Mouse (Mus musculus) CH12.LX (cell line): Measurements from ENCODE around the gene Mgll. TPM values are rescaled to one million over a fixed set of nuclear protein-coding genes. Genes with fewer than 3 reads are reported as not detected.

ENCODE experiments used
- DNase-seq: peaks from one replicate; pipeline ENCODE4 v3.0.0-alpha.2; 2013; ENCODE audit errors: extremely low read depth
- H3K27ac ChIP-seq: 2 replicates; pipeline ENCODE4 v1.5.1; 2012; ENCODE audit warnings: low read depth, mild to moderate bottlenecking, control low read depth, moderate library complexity; ENCODE audit not compliant: insufficient read depth
- H3K27me3 ChIP-seq: replicated peaks from 2 replicates; pipeline ENCODE3; 2012; ENCODE audit warnings: inconsistent platforms
- H3K36me3 ChIP-seq, 2 experiments: replicated peaks in 1 of 2; 2 replicates each; pipeline versions ENCODE3 to v1.6.1; 2012; ENCODE audit warnings: inconsistent platforms in 1 of 2, low read length in 1 of 2, mild to moderate bottlenecking in 1 of 2, mixed read lengths in 1 of 2, moderate library complexity in 1 of 2; ENCODE audit not compliant: control insufficient read depth in 1 of 2, insufficient read depth in 1 of 2
- H3K4me1 ChIP-seq, 2 experiments: 2 replicates each; pipeline ENCODE4 v1.6.1; 2012; ENCODE audit warnings: inconsistent platforms in 1 of 2, moderate library complexity in 1 of 2; ENCODE audit not compliant: insufficient read depth in 2 of 2, control insufficient read depth in 1 of 2
- H3K4me2 ChIP-seq: 2 replicates; pipeline ENCODE4 v1.6.1; 2012; ENCODE audit warnings: low read depth, mild to moderate bottlenecking, control low read depth; ENCODE audit not compliant: poor library complexity, insufficient read depth, severe bottlenecking
- H3K4me3 ChIP-seq, 3 experiments: fragments of 150-350 bp in 1 of 3; sonication (generic) in 1 of 3; replicated peaks in 1 of 3; 2 replicates each; pipeline versions ENCODE3 to v1.5.1; 2011 to 2012; ENCODE audit warnings: low read depth in 2 of 3, low read length in 2 of 3, mild to moderate bottlenecking in 2 of 3, moderate library complexity in 2 of 3, control low read depth in 1 of 3, improper control_type of control experiment in 1 of 3, inconsistent platforms in 1 of 3, mixed read lengths in 1 of 3; ENCODE audit not compliant: poor library complexity in 1 of 3
- H3K79me2 ChIP-seq: replicated peaks from 2 replicates; pipeline ENCODE4 v1.6.1; 2012; ENCODE audit warnings: mild to moderate bottlenecking, moderate library complexity; ENCODE audit not compliant: control insufficient read depth, poor library complexity, insufficient read depth, severe bottlenecking; ENCODE audit errors: extremely low read depth
- H3K9ac ChIP-seq: 2 replicates; pipeline ENCODE4 v1.6.1; 2012; ENCODE audit warnings: low read depth, mild to moderate bottlenecking, control low read depth, moderate library complexity; ENCODE audit not compliant: insufficient read depth
- H3K9me3 ChIP-seq: replicated peaks from 2 replicates; pipeline ENCODE3; 2012; ENCODE audit warnings: low read length, inconsistent platforms, mixed read lengths
- BHLHE40 ChIP-seq: IDR thresholded peaks from 2 replicates; pipeline ENCODE4 v1.6.1; 2011; ENCODE audit warnings: mild to moderate bottlenecking, low read depth, low read length, improper control_type of control experiment
- CHD1 ChIP-seq: IDR thresholded peaks from 2 replicates; pipeline ENCODE4 v1.6.1; 2012; ENCODE audit warnings: low read depth, low read length, improper control_type of control experiment, inconsistent platforms
- CHD2 ChIP-seq: IDR thresholded peaks from 2 replicates; pipeline ENCODE4 v1.6.1; 2011; ENCODE audit warnings: low read length, improper control_type of control experiment
- CTCF ChIP-seq, 2 experiments: IDR thresholded peaks in 1 of 2; conservative IDR thresholded peaks in 1 of 2; 2 replicates each; pipeline ENCODE4 v1.5.1; 2011 to 2012; ENCODE audit warnings: low read depth in 2 of 2, low read length in 2 of 2, improper control_type of control experiment in 1 of 2, inconsistent platforms in 1 of 2, mild to moderate bottlenecking in 1 of 2, moderate library complexity in 1 of 2
- E2F4 ChIP-seq: IDR thresholded peaks from 2 replicates; pipeline ENCODE4 v1.6.1; 2011; ENCODE audit warnings: low read depth, low read length, improper control_type of control experiment; ENCODE audit not compliant: insufficient replicate concordance
- EP300 ChIP-seq: IDR thresholded peaks from 2 replicates; pipeline ENCODE4 v1.6.1; 2011; ENCODE audit warnings: low read length, improper control_type of control experiment
- ETS1 ChIP-seq: conservative IDR thresholded peaks from 2 replicates; pipeline ENCODE4 v1.6.1; 2012; ENCODE audit warnings: low read depth, mild to moderate bottlenecking, inconsistent platforms, low read length, improper control_type of control experiment, moderate library complexity
- GABPA ChIP-seq: IDR thresholded peaks from 2 replicates; pipeline ENCODE4 v1.6.1; 2012; ENCODE audit warnings: low read depth, low read length, improper control_type of control experiment, inconsistent platforms; ENCODE audit not compliant: insufficient replicate concordance
- HCFC1 ChIP-seq: IDR thresholded peaks from 2 replicates; pipeline ENCODE4 v1.6.1; 2012; ENCODE audit warnings: low read depth, mild to moderate bottlenecking, inconsistent platforms, low read length, improper control_type of control experiment
- IRF4 ChIP-seq: IDR thresholded peaks from 2 replicates; pipeline ENCODE4 v1.6.1; 2014; ENCODE audit warnings: low read depth, mild to moderate bottlenecking, inconsistent platforms, low read length, improper control_type of control experiment
- JUN ChIP-seq: IDR thresholded peaks from 2 replicates; pipeline ENCODE4 v1.6.1; 2011; ENCODE audit warnings: low read depth, mild to moderate bottlenecking, low read length, improper control_type of control experiment, moderate library complexity; ENCODE audit not compliant: insufficient read depth
- JUND ChIP-seq: conservative IDR thresholded peaks from 2 replicates; pipeline ENCODE4 v1.6.1; 2011; ENCODE audit warnings: low read depth, low read length, improper control_type of control experiment
- KAT2A ChIP-seq: IDR thresholded peaks from 2 replicates; pipeline ENCODE4 v1.6.1; 2012; ENCODE audit warnings: low read length, improper control_type of control experiment, inconsistent platforms; ENCODE audit not compliant: insufficient replicate concordance
- MAFK ChIP-seq: IDR thresholded peaks from 2 replicates; pipeline ENCODE4 v1.6.1; 2011; ENCODE audit warnings: low read length, improper control_type of control experiment; ENCODE audit not compliant: insufficient replicate concordance
- MAZ ChIP-seq: IDR thresholded peaks from 2 replicates; pipeline ENCODE4 v1.6.1; 2012; ENCODE audit warnings: low read depth, mild to moderate bottlenecking, inconsistent platforms, low read length, improper control_type of control experiment, moderate library complexity
- MEF2A ChIP-seq: IDR thresholded peaks from 2 replicates; pipeline ENCODE4 v1.6.1; 2014; ENCODE audit warnings: low read depth, mild to moderate bottlenecking, inconsistent platforms, low read length, improper control_type of control experiment, borderline replicate concordance
- MXI1 ChIP-seq: IDR thresholded peaks from 2 replicates; pipeline ENCODE4 v1.6.1; 2011; ENCODE audit warnings: mild to moderate bottlenecking, low read depth, low read length, improper control_type of control experiment
- MYC ChIP-seq: IDR thresholded peaks from 2 replicates; pipeline ENCODE4 v1.6.1; 2011; ENCODE audit warnings: low read depth, mild to moderate bottlenecking, improper control_type of control experiment, low read length
- NRF1 ChIP-seq: IDR thresholded peaks from 2 replicates; pipeline ENCODE4 v1.6.1; 2014; ENCODE audit warnings: low read depth, mild to moderate bottlenecking, inconsistent platforms, low read length, improper control_type of control experiment, moderate library complexity
- PAX5 ChIP-seq: IDR thresholded peaks from 2 replicates; pipeline ENCODE4 v1.6.1; 2012; ENCODE audit warnings: low read length, inconsistent platforms, mixed read lengths
- POLR2A ChIP-seq: IDR thresholded peaks from 2 replicates; pipeline ENCODE4 v1.6.1; 2011; ENCODE audit warnings: low read depth, mild to moderate bottlenecking, improper control_type of control experiment, low read length
- POLR2AphosphoS2 ChIP-seq: IDR thresholded peaks from 2 replicates; pipeline ENCODE4 v1.6.1; 2011; ENCODE audit warnings: low read depth, low read length, improper control_type of control experiment
- RAD21 ChIP-seq: IDR thresholded peaks from 2 replicates; pipeline ENCODE4 v1.6.1; 2011; ENCODE audit warnings: low read depth, mild to moderate bottlenecking, low read length, improper control_type of control experiment, moderate library complexity
- RCOR1 ChIP-seq: conservative IDR thresholded peaks from 2 replicates; pipeline ENCODE4 v1.6.1; 2012; ENCODE audit warnings: low read depth, mild to moderate bottlenecking, inconsistent platforms, low read length, improper control_type of control experiment
- SIN3A ChIP-seq: IDR thresholded peaks from 2 replicates; pipeline ENCODE4 v1.6.1; 2012; ENCODE audit warnings: low read length, improper control_type of control experiment, inconsistent platforms
- SMC3 ChIP-seq: IDR thresholded peaks from 2 replicates; pipeline ENCODE4 v1.6.1; 2011; ENCODE audit warnings: low read depth, low read length, improper control_type of control experiment
- TBP ChIP-seq: conservative IDR thresholded peaks from 2 replicates; pipeline ENCODE4 v1.6.1; 2011; ENCODE audit warnings: low read depth, low read length, improper control_type of control experiment
- TCF12 ChIP-seq: IDR thresholded peaks from 2 replicates; pipeline ENCODE4 v1.6.1; 2014; ENCODE audit warnings: low read depth, mild to moderate bottlenecking, inconsistent platforms, low read length, improper control_type of control experiment
- UBTF ChIP-seq: IDR thresholded peaks from 2 replicates; pipeline ENCODE4 v1.6.1; 2012; ENCODE audit warnings: low read depth, mild to moderate bottlenecking, inconsistent platforms, low read length, improper control_type of control experiment, moderate library complexity
- USF1 ChIP-seq: IDR thresholded peaks from 2 replicates; pipeline ENCODE4 v1.6.1; 2014; ENCODE audit warnings: low read depth, mild to moderate bottlenecking, inconsistent platforms, low read length, improper control_type of control experiment
- USF2 ChIP-seq: conservative IDR thresholded peaks from 2 replicates; pipeline ENCODE4 v1.6.1; 2011; ENCODE audit warnings: low read depth, low read length, improper control_type of control experiment
- ZC3H11A ChIP-seq: IDR thresholded peaks from 2 replicates; pipeline ENCODE4 v1.6.1; 2012; ENCODE audit warnings: low read depth, mild to moderate bottlenecking, inconsistent platforms, low read length, improper control_type of control experiment
- ZKSCAN1 ChIP-seq: IDR thresholded peaks from 2 replicates; pipeline ENCODE4 v1.6.1; 2012; ENCODE audit warnings: low read depth, inconsistent platforms, low read length, improper control_type of control experiment, borderline replicate concordance
- ZNF384 ChIP-seq: IDR thresholded peaks from 2 replicates; pipeline ENCODE4 v1.6.1; 2012; ENCODE audit warnings: low read depth, low read length, improper control_type of control experiment, inconsistent platforms
- dilution Hi-C: fragments of 300-500 bp; cut with MboI; formaldehyde crosslinking; loops from 2 replicates; pipeline ENCODE4 v1.14.3; 2020; ENCODE audit warnings: low sequenced_read_pairs; ENCODE audit not compliant: extremely low pct_unique_long_range_greater_than_20kb, extremely low pct_ligation_motif_present
- in situ Hi-C: fragments of 300-500 bp; cut with MboI; formaldehyde crosslinking; loops from 3 replicates; pipeline ENCODE4 v1.14.3; 2019; ENCODE audit warnings: low sequenced_read_pairs, low pct_ligation_motif_present, low pct_unique_long_range_greater_than_20kb, mixed read lengths
- polyA plus RNA-seq: library from polyadenylated mRNA; unstranded; fragments of >175 nt; gene quantifications from 2 replicates; pipeline ENCODE4 v1.2.1, GENCODE M21; 2012; ENCODE audit warnings: low read depth; ENCODE audit not compliant: insufficient read length
- total RNA-seq, 2 experiments: library from RNA; depleted of rRNA; stranded (reverse); fragments of 300-350 nt in 1 of 2; fragments of >200 nt in 1 of 2; gene quantifications; 2 replicates each; pipeline ENCODE4 v1.2.3; 2012 to 2014

Mgll gene
- total and polyA plus RNA-seq, 3 experiments, result 60.8 to 81.1 (median 76.5) TPM

DNA sequence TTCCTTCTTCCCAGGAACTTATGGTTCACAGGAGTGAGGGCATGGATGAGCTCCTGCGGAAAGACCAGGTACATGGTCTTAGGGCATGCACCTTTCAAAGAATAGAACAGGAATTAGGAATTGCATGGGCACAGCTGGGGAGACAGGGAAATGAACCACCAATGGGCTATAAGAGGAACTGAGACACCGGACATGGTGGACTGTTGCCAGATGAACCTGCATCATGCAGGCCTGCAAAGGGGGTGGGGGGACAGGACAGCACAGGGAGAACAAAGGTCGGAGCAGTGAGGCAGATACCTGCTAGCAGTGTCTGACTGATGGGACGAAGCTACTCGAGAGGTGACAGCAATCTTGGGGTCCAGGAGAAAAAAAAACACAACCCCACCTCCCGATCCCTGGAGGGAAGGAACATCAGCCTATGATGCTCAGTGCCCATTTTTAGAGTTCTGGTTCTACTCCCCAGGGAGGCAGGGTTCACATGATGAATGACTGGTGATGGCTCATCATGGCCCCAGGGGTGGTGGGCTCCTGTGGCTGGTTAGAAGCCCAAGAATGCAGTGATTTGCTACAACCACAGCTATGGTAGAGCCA lies 106.0 kb downstream of the Mgll start (continued):
- TF ChIP-seq USF1 (no peak), MYC (no peak), TCF12 (peak; percentile 61; the same call in 1 of the 2 replicates), GABPA (no peak), ZNF384 (peak; percentile 53), ETS1 (peak; percentile 67), HCFC1 (no peak), SIN3A (no peak), SMC3 (0 out of 2 replicates have a peak, but pooled peaks have one; percentile 2), E2F4 (no peak)

DNA sequence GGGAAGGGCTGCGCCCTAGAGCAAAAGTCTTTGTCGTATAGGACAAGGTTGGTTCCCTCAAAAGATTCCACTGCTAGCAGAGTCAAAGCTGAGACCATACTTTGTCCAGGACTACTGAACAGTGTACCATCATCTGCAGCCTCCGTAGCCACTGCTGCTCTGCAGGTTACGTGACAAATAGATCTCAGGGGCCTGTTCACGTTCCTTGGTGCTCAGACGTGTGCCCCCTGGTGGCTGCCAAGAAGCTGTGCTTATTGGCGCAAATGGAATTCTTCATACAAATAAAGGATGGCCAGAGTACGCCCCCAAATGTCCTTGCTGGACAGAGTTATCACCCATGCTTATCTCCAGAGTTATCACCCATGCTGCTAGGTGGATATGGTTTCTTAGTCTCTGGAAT lies 107.2 kb downstream of the Mgll start:
- Histone ChIP-seq H3K9me3 (no peaks in the 10 kb centered on the region), H3K9ac (no peak overlapping the region), H3K27ac (peak overlapping the region; percentile 95; the same call in 1 of the 2 replicates), H3K27me3 (no peaks in the 10 kb centered on the region), H3K79me2 (no peaks in the 10 kb centered on the region), H3K4me3 (no peak overlapping the region), H3K4me1 (peaks cover 72 to 86% of the 10 kb centered on the region in 2 experiments), H3K4me2 (no peak overlapping the region), H3K36me3 (peaks cover 18 to 29% of the 10 kb centered on the region in 2 experiments)
- in situ Hi-C loops (no loop called here), dilution Hi-C loops (no loop called here)
- peak; percentile 89 for DNase-seq
- TF ChIP-seq UBTF, result no peak
- TF ChIP-seq RCOR1, result no peak
- peak; percentile 82; the same call in 1 of the 2 replicates for TF ChIP-seq MYC
- peak; percentile 43 for TF ChIP-seq HCFC1
- TF ChIP-seq BHLHE40, result peak; percentile 85
- no peak for TF ChIP-seq EP300
- peak; percentile 38; the same call in 1 of the 2 replicates for TF ChIP-seq POLR2A
- TF ChIP-seq RAD21, result peak; percentile 74
- TF ChIP-seq POLR2AphosphoS2, result no peak; the same call in 1 of the 2 replicates
- TF ChIP-seq MAZ, result 0 out of 2 replicates have a peak, but pooled peaks have one; percentile 53
- TF ChIP-seq USF2, result no peak
- peak; percentile 52; the same call in 1 of the 2 replicates for TF ChIP-seq ZNF384
- TF ChIP-seq IRF4, result peak; percentile 72
- TF ChIP-seq SMC3, result peak; percentile 95
- TF ChIP-seq TCF12, result peak; percentile 49; the same call in 1 of the 2 replicates
- TF ChIP-seq TBP, result no peak
- TF ChIP-seq JUN, result no peak
- TF ChIP-seq SIN3A, result 0 out of 2 replicates have a peak, but pooled peaks have one; percentile 46
- TF ChIP-seq GABPA, result no peak
- no peak for TF ChIP-seq CHD2
- TF ChIP-seq PAX5, result no peak
- TF ChIP-seq MXI1, result 0 out of 2 replicates have a peak, but pooled peaks have one; percentile 47
- TF ChIP-seq NRF1, result 0 out of 2 replicates have a peak, but pooled peaks have one; percentile 14
- 0 out of 2 replicates have a peak, but pooled peaks have one; percentile 39 for TF ChIP-seq MAFK
- no peak for TF ChIP-seq ZKSCAN1
- no peak for TF ChIP-seq CHD1
- no peak for TF ChIP-seq USF1
- peak; percentile 51; the same call in 1 of the 2 replicates for TF ChIP-seq ETS1
- TF ChIP-seq MEF2A, result peak; percentile 69
- 0 out of 2 replicates have a peak, but pooled peaks have one; percentile 45 for TF ChIP-seq KAT2A
- peak; percentile 73 to 91 for TF ChIP-seq CTCF (conservative IDR thresholded peaks at IDR 0.05 in 1 of 2, IDR thresholded peaks at IDR 0.05 in 1 of 2; ENCODE audit: low read depth in 2 of 2, low read length in 2 of 2)
- no peak for TF ChIP-seq JUND
- TF ChIP-seq ZC3H11A, result peak; percentile 76
